Mouse (Mus musculus) heart, postnatal 4 days (tissue): ENCODE data around the gene Zfp952. TPM values are rescaled to one million over a fixed set of nuclear protein-coding genes. Genes with fewer than 3 reads are reported as not detected.
"Not testable (repeated sequence)": the region's sequence is repeated elsewhere in the genome, so short reads cannot be mapped to it uniquely, and the experiment has no call there.

ENCODE experiments used
- DNase-seq: peaks from one replicate; pipeline ENCODE4 v3.0.0; 2021
- total RNA-seq, 2 experiments: library from RNA; stranded (reverse); gene quantifications; 2 replicates each; pipeline ENCODE4 v1.2.3; 2021

Zfp952 gene
- 1 to 10 TPM; 7.2 to 7.8 TPM for total RNA-seq

GRCm38 (mm10) chr17:32992699-32993474, at the start of gene Zfp952:
TSS of gene Zfp952 (plus strand) at chr17:32993129.
- DNase-seq, result peak; percentile 91

- DNase-seq, result no peak
Observed at GRCm38 (mm10) chr17:32943661-32944060, 49.3 kb upstream of the Zfp952 start.

- no peak for DNase-seq
Observed at GRCm38 (mm10) chr17:32944402-32945035, 48.4 kb upstream of the Zfp952 start.

- no peak for DNase-seq
Observed at GRCm38 (mm10) chr17:32946716-32947115, 46.2 kb upstream of the Zfp952 start.

- peak; percentile 100 for DNase-seq
Observed at GRCm38 (mm10) chr17:32947215-32947914, 45.6 kb upstream of the Zfp952 start, which contains the start of gene Cyp4f13. TSS of gene Cyp4f13 (minus strand) at chr17:32947402.

GRCm38 (mm10) chr17:32950136-32950535, 42.8 kb upstream of the Zfp952 start:
- no peak for DNase-seq

GRCm38 (mm10) chr17:32951006-32951405, 41.9 kb upstream of the Zfp952 start:
- no peak for DNase-seq

GRCm38 (mm10) chr17:32951441-32951840, 41.5 kb upstream of the Zfp952 start:
- DNase-seq, result peak; percentile 88

GRCm38 (mm10) chr17:32965253-32965622, 27.7 kb upstream of the Zfp952 start:
- no peak for DNase-seq

GRCm38 (mm10) chr17:32965623-32966290, 27.2 kb upstream of the Zfp952 start, which contains the start of gene Zfp472:
TSS of gene Zfp472 (plus strand) at chr17:32965814.
- DNase-seq, result peak; percentile 93

- no peak for DNase-seq
Observed at GRCm38 (mm10) chr17:32981361-32981760, 11.6 kb upstream of the Zfp952 start.

- no peak for DNase-seq
Observed at GRCm38 (mm10) chr17:32986301-32986700, 6.6 kb upstream of the Zfp952 start.

- DNase-seq, result peak; percentile 18
Observed at GRCm38 (mm10) chr17:32991965-32992698, 797 bp upstream of the Zfp952 start.

- no peak for DNase-seq
Observed at GRCm38 (mm10) chr17:32998492-32998891, 5.6 kb downstream of the Zfp952 start.

GRCm38 (mm10) chr17:33008337-33008736, 15.4 kb downstream of the Zfp952 start:
- DNase-seq, result no peak

GRCm38 (mm10) chr17:33020434-33020833, 27.5 kb downstream of the Zfp952 start:
- not testable (repeated sequence) for DNase-seq

- no peak for DNase-seq
Observed at GRCm38 (mm10) chr17:33032376-33032775, 39.4 kb downstream of the Zfp952 start.

GRCm38 (mm10) chr17:33032900-33033891, 40.3 kb downstream of the Zfp952 start, which contains the start of gene Zfp763:
TSS of gene Zfp763 (minus strand) at chr17:33033402.
- peak; percentile 77 for DNase-seq
